Mouse (Mus musculus) central nervous system, embryonic 18 days (tissue): Measurements from ENCODE around the gene Car14. TPM values are rescaled to one million over a fixed set of nuclear protein-coding genes. Genes with fewer than 3 reads are reported as not detected.

Experiments
- polyA plus RNA-seq: library from polyadenylated mRNA; depleted of rRNA; stranded (reverse); fragments of >200 nt; gene quantifications from 2 replicates; pipeline ENCODE4 v1.2.3, GENCODE M21; 2012; rRNA removed

Car14 gene
- polyA plus RNA-seq, result 4.0 and 5.7 TPM in 2 replicates

DNA sequence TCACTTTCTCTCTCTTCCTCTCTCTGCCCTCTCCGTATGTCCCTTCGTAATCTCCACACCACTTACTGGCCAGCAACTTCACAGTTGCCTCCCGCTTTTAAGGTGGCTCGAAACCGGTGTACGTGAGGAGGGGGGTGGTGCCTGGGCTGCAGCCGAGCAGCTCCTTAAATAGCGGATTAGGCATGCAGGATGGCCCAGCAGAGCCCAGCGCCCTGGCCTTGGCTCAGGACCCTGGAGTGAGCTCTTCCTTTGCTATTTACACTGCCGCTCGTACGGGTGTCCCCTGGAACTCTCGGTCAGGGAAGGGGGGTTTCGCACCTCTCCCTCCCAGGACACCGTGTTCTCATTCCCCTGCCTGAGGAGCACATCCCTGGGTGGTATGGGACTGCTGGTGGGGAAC, at the start of gene Car14:
Car14 (minus strand) TSS at position 124 of the 400 bp plus-strand sequence.

DNA sequence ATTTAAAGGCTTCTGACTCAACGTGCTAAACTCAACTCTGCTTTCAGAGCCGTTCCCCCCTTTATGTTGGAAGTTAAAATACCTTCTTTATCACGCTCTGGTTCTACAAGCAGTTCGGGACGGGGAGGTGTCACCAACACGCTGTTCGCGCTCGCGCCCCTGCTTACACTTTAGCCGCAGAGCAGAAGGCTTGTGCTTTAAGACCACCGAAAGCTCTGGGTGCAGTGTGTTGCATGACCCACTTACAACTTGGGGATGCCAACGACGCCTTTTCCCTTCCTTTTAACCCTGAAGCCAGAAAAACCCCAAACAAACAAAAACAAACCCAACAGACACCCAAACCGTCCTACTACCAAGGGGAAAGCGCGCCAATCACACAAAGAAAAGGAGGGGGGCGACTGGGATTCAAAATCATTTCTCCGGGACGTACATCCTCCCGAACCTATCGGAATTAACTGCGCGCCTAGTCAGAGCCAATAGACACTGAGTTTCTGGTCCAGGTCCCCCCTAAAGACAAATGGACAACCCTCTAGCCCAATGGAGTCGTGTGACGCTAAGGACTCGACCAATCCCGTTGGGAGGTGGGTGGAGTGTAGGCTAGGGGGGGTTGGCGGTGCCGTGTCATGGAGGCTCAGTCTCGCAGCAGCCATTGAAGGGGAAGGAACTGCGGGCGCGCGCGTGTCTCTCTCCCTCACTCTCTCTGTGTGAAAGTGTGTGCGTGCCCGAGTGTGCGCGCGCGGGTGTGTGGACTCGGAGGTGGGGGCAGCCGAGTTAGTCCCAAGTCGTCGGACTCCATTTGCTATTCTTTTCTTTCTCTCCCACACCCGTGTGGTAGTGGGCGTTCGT, 24.4 kb upstream of the Car14 start, which contains the start of gene Anp32e:
Anp32e (plus strand) TSS at position 589 of the 846 bp plus-strand sequence.

DNA sequence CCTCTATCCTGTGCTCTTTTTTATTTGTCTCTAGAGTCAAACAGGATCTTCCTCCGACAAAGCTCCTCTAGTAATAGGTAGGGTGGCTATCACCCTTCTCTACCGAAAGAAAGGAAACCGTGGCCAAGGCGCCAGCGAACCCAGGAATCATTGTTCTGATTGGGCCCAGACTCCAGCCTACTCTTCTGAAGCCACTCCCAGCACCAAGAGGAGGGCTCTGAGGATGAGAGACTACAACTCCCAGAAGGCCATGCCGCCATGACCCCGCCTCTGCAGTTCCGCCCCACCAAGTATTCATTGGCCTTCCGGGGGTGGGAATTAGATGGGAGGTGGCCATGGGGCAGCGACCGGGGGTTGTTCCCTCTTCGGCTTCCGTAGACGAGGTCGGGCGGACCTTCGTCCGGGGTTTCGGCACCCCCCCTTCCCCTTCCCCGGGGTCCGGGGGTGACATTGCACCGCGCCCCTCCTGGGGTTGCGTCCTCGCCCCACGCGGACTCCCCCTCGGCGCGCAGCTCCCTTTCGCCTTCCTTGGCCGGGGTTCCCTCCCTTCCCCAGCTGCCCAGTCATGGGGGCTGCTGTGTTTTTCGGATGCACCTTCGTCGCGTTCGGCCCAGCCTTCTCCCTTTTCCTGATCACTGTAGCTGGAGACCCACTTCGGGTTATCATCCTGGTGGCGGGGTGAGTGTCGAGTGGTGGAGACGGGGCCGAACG, 10.7 kb downstream of the Car14 start, which contains the start of gene Aph1a:
Aph1a (plus strand) TSS at position 364 of the 711 bp plus-strand sequence.

DNA sequence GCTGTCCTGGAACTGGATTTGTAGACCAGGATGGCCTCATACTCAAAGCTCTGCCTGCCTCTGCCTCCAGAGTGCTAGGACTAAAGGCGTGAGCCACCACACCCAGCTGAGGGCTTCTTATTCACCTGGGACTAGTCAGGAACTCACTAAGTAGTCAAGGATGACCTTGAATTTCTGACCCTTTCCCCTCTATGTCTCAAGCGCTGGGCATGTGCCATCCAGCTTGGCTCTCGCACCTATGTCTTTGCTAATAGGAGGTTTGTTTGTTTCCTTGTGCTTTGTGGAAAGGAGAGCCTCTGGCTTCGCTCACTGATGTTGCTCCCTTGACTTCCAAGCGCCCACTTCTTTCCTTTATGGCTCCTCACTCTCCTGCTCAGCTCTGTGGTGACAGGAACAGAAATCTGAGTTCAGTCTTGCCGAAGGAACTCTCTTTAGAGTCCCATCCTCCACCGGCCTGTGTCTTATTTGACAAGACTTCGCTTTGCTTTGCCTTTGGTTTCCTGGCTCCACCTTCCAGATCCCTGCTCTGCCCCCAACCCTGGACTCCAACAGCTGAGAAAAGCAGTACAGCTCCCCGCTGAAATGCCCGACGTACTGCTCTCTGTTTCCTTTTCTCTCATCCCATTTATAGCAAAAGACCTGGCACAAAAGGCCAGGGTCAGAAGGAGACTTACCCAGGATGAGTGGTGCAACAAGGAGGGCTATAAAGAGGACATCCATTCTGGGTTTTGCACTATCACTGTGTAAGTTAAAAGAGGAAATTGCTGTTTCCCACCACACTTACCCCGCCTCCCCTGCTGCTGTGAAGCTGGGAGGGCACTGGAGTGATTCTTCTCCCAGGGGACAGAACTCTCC, 13.1 kb downstream of the Car14 start, which contains the start of gene BC028528:
BC028528 (minus strand) TSS at position 795 of the 855 bp plus-strand sequence.

DNA sequence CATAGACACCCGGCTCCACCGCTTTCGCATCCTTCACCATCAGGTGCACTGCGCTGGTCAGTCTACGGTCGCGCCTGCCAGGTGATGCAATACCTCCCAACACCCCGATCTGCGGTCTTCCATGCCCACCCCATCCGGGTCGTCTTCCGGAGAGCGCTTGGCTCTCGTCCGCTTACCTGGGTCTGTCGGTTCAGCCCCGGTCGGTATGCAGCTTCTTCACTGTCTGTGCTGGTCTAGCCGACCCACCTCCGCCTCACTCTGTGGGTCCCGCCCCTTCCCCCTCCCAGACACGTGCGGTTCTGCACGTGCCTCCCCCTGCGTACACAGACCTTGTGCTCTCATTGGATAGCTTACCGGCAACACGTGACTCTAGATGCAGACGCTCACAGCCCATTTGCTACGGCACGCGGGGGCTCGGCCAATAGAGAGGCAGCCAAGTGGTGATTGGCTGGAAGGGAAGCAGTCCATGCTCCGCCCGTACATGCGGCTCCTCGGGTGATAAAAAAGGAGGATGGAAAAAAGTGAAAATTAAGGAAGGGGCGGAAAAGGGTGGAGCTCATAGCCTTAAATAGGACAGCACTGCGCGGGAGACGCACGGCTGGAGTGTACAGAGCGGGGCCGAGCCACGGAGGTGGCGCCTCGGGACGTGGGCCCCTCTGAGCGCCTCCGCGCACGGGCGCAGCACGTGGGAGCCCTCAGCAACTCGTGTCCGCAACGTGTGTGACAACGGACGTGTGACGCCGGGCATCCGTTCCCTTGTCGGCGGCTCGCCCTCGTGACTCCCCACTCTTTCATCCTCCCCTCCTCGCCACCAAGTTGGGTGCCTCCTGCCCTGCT, 22.3 kb downstream of the Car14 start, which contains the start of gene Ciart:
Ciart (minus strand) TSS at position 273 of the 837 bp plus-strand sequence.

DNA sequence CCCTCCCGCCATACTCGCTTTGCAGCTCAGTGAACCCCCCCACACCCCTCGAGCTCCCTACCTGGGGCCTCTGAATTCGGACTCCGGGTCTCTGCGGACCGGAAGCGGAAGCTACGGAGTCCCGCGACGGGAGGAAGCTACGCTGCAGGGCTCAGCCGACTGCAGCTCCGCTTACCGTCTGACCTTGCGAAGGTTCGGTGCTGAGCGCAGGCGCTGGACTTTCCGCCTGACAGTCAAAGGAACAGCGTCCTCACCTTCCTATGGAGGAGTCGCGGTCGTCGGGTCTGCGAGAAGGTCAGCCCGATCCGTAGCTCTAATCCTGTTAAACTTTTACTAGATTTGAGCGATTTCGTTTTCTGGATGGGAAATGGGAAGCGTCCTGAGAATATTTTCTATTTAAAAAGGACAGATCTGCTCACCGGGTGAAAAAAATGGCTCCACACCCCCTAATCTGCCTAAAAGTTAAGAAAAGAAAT, 33.1 kb downstream of the Car14 start, which contains the start of gene Mrps21:
Mrps21 (minus strand) TSS at position 128 of the 476 bp plus-strand sequence.

DNA sequence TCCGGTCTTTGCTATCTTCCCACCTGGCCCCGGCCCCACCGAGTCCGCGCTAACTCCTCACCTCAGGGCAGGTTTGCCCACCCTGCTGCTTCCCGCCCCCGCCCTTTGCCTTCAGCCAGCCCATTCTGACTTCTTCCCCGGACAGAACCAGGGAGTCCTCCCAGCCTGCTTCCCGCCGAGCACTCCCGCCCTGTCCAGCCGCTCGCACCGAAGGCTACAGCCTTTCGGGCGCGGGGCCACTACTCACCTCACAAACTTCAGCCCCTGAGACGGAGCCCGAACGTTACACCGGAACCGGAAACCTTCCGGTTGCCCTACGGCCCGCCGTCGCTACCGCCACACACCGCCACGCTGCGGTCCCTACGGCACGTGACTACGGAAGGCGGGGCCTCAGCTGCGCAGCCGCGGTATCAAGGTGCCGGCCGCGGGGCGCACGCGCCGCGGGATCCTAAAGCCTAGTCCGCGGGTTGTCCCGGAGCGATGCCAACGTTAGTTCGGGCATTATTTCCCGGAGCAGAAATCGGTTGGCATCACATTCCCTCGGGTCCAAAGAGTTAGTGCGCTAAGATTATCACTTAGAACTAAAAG, 48.9 kb downstream of the Car14 start, which contains the start of gene Prpf3:
Prpf3 (minus strand) TSS at position 384 of the 588 bp plus-strand sequence.

Other genes starting within 250 kb of the Car14 start
- gene Mcl1, start 245.9 kb downstream of the Car14 start, polyA plus RNA-seq, result 62.9 and 66.1 TPM in 2 replicates
- gene Adamtsl4, start 216.8 kb downstream of the Car14 start, polyA plus RNA-seq, result 0.76 and 2.1 TPM in 2 replicates
- gene Ecm1, start 165.1 kb downstream of the Car14 start, polyA plus RNA-seq, result 13.4 and 56.2 TPM in 2 replicates
- gene Tars2, start 144.5 kb downstream of the Car14 start, polyA plus RNA-seq, result 39.4 and 42.8 TPM in 2 replicates
- 21.7 TPM in 2 replicates for gene Rprd2, start 85.8 kb downstream of the Car14 start, polyA plus RNA-seq
- 36.0 and 36.2 TPM in 2 replicates for gene Prpf3, start 48.8 kb downstream of the Car14 start, polyA plus RNA-seq
- gene Mrps21, start 33.2 kb downstream of the Car14 start, polyA plus RNA-seq, result 190 and 193 TPM in 2 replicates
- 4.1 and 5.3 TPM in 2 replicates for gene Ciart, start 22.4 kb downstream of the Car14 start, polyA plus RNA-seq
- 13.9 and 15.2 TPM in 2 replicates for gene BC028528, start 12.7 kb downstream of the Car14 start, polyA plus RNA-seq
- gene Aph1a, start 10.7 kb downstream of the Car14 start, polyA plus RNA-seq, result 96.5 and 101 TPM in 2 replicates
- gene Anp32e, start 24.6 kb upstream of the Car14 start, polyA plus RNA-seq, result 79.1 and 84.3 TPM in 2 replicates
- 141 and 142 TPM in 2 replicates for gene Plekho1, start 91.3 kb upstream of the Car14 start, polyA plus RNA-seq
- gene Vps45, start 153.8 kb upstream of the Car14 start, polyA plus RNA-seq, result 31.4 and 35.0 TPM in 2 replicates
- gene Otud7b, start 199.8 kb upstream of the Car14 start, polyA plus RNA-seq, result 6.4 and 6.8 TPM in 2 replicates